Mouse (Mus musculus) stomach, embryonic 16.5 days (tissue): ENCODE measurements around the gene Fndc5. TPM values are rescaled to one million over a fixed set of nuclear protein-coding genes. Genes with fewer than 3 reads are reported as not detected.
A peak's percentile ranks its signal among the peaks of the same experiment; 100 is the strongest.

ENCODE experiments used
- ATAC-seq: fragments of 200-750 bp; cut with Nextera tagmentation; 2 replicates; pipeline ENCODE4 v1.8.0; 2017; ENCODE audit warnings: moderate number of reproducible peaks, moderate TSS enrichment; ENCODE audit not compliant: insufficient read depth, low FRiP score
- H3K27ac ChIP-seq: fragments of 300-500 bp; sonication (generic); 2 replicates; pipeline ENCODE4 v1.5.1; 2014; ENCODE audit warnings: low read length
- H3K27me3 ChIP-seq: fragments of 300-500 bp; sonication (generic); 2 replicates; pipeline ENCODE4 v1.6.1; 2014; ENCODE audit warnings: low read length, control low read depth, mixed read lengths; ENCODE audit not compliant: control insufficient read depth, insufficient read depth
- H3K36me3 ChIP-seq: fragments of 300-500 bp; sonication (generic); 2 replicates; pipeline ENCODE4 v1.6.1; 2014; ENCODE audit warnings: low read length; ENCODE audit not compliant: control insufficient read depth, insufficient read depth
- H3K4me1 ChIP-seq: fragments of 300-500 bp; sonication (generic); 2 replicates; pipeline ENCODE4 v1.6.1; 2014; ENCODE audit warnings: low read length, control low read depth, mixed read lengths; ENCODE audit not compliant: control insufficient read depth, insufficient read depth
- H3K4me2 ChIP-seq: fragments of 300-500 bp; sonication (generic); 2 replicates; pipeline ENCODE4 v1.6.1; 2014; ENCODE audit warnings: low read depth, low read length, mixed read lengths
- H3K4me3 ChIP-seq: fragments of 300-500 bp; sonication (generic); replicated peaks from 2 replicates; pipeline ENCODE4 v1.5.1; 2014; ENCODE audit warnings: mild to moderate bottlenecking, low read length
- H3K9ac ChIP-seq: fragments of 300-500 bp; sonication (generic); 2 replicates; pipeline ENCODE4 v1.6.1; 2014; ENCODE audit warnings: low read length
- H3K9me3 ChIP-seq: fragments of 300-500 bp; sonication (generic); replicated peaks from 2 replicates; pipeline ENCODE4 v1.6.1; 2016; ENCODE audit warnings: low read length, control low read depth; ENCODE audit not compliant: control insufficient read depth
- WGBS: fragments of 180-500 bp; shearing (Covaris S2); extraction: QIAGEN DNeasy Blood & Tissue Kit; methylation state at CpG from one replicate; pipeline ENCODE4 v1.1.7; 2014; 5-methylcytosine and 5-hydroxymethylcytosine counted together
- polyA plus RNA-seq: library from polyadenylated mRNA; unstranded; fragments of >200 nt; fragmentation: Nextera tagmentation; extraction: Ambion mirVana; gene quantifications from 2 replicates; pipeline ENCODE4 v1.2.1, GENCODE M21; 2015

Fndc5 gene
- polyA plus RNA-seq, 1 experiment from 2014 or later: 2.6 TPM

GRCm38 (mm10) chr4:129120520-129121445 lies 16.0 kb upstream of the Fndc5 start:
- H3K27ac ChIP-seq: no peak overlapping the region
- H3K36me3 ChIP-seq: no peaks in the 10 kb centered on the region
- no peaks in the 10 kb centered on the region for H3K9me3 ChIP-seq
- peak overlapping the region; percentile 90 for H3K4me2 ChIP-seq
- peak; percentile 72; the same call in 1 of the 2 replicates for ATAC-seq
- peak overlapping the region; percentile 29; the same call in 1 of the 2 replicates for H3K9ac ChIP-seq
- 1% methylated on average over 56 of the region's 59 CpGs for WGBS
- H3K27me3 ChIP-seq: peaks cover 23% of the 10 kb centered on the region
- peaks cover 13% of the 10 kb centered on the region for H3K4me1 ChIP-seq
- H3K4me3 ChIP-seq: peak overlapping the region; percentile 47

- no peak within 1 kb of the TSS for H3K27ac ChIP-seq
- H3K4me3 ChIP-seq: peak within 1 kb of the TSS; percentile 47
- 2% methylated on average over 17 of the region's 17 CpGs for WGBS
- peak within 1 kb of the TSS; percentile 90 for H3K4me2 ChIP-seq
- peaks cover 23% of the 10 kb centered on the region for H3K27me3 ChIP-seq
- no peaks in the 10 kb centered on the region for H3K36me3 ChIP-seq
- H3K9me3 ChIP-seq: no peaks in the 10 kb centered on the region
- peaks cover 17% of the 10 kb centered on the region for H3K4me1 ChIP-seq
- peak within 1 kb of the TSS; percentile 29; the same call in 1 of the 2 replicates for H3K9ac ChIP-seq
- no peak for ATAC-seq
Observed at GRCm38 (mm10) chr4:129121569-129122086, 15.2 kb upstream of the Fndc5 start, which contains the start of gene Hpca. TSS of gene Hpca (minus strand) at chr4:129122036.

- Histone ChIP-seq H3K4me3 (no peak overlapping the region), H3K4me1 (peaks cover 17% of the 10 kb centered on the region), H3K27ac (no peak overlapping the region), H3K9me3 (no peaks in the 10 kb centered on the region), H3K36me3 (no peaks in the 10 kb centered on the region), H3K9ac (no peak overlapping the region), H3K4me2 (no peak overlapping the region), H3K27me3 (peaks cover 23% of the 10 kb centered on the region)
- 21% methylated on average over 9 of the region's 9 CpGs for WGBS
- no peak for ATAC-seq
Observed at GRCm38 (mm10) chr4:129122107-129122506, 14.7 kb upstream of the Fndc5 start.

- Histone ChIP-seq H3K36me3 (no peaks in the 10 kb centered on the region), H3K27me3 (peaks cover 23% of the 10 kb centered on the region), H3K4me2 (no peak overlapping the region), H3K27ac (no peak overlapping the region), H3K9ac (no peak overlapping the region), H3K4me1 (peaks cover 17% of the 10 kb centered on the region), H3K9me3 (no peaks in the 10 kb centered on the region), H3K4me3 (no peak overlapping the region)
- 15% methylated on average over 8 of the region's 8 CpGs for WGBS
- ATAC-seq: no peak
Observed at GRCm38 (mm10) chr4:129122719-129123118, 14.1 kb upstream of the Fndc5 start.

GRCm38 (mm10) chr4:129124652-129125146 lies 12.1 kb upstream of the Fndc5 start:
- WGBS: 6% methylated on average over 13 of the region's 13 CpGs
- Histone ChIP-seq H3K4me3 (no peak overlapping the region), H3K4me2 (no peak overlapping the region; the same call in 1 of the 2 replicates)

GRCm38 (mm10) chr4:129125736-129126451 lies 10.9 kb upstream of the Fndc5 start:
- Histone ChIP-seq H3K4me2 (peak overlapping the region; percentile 42), H3K27me3 (peaks cover 14% of the 10 kb centered on the region), H3K9me3 (no peaks in the 10 kb centered on the region), H3K4me1 (peaks cover 25% of the 10 kb centered on the region), H3K9ac (no peak overlapping the region), H3K4me3 (0 out of 2 replicates have a peak overlapping the region, but pooled peaks have one; percentile 10), H3K27ac (no peak overlapping the region), H3K36me3 (no peaks in the 10 kb centered on the region)
- WGBS: 10% methylated on average over 19 of the region's 19 CpGs
- 0 out of 2 replicates have a peak, but pooled peaks have one; percentile 5 for ATAC-seq

More at GRCm38 (mm10) chr4:129124652-129125146, 12.1 kb upstream of the Fndc5 start:
- ATAC-seq: no peak
- H3K27me3 ChIP-seq: peaks cover 20% of the 10 kb centered on the region
- no peaks in the 10 kb centered on the region for H3K36me3 ChIP-seq
- H3K9ac ChIP-seq: no peak overlapping the region
- H3K4me1 ChIP-seq: peaks cover 17% of the 10 kb centered on the region
- no peak overlapping the region for H3K27ac ChIP-seq
- no peaks in the 10 kb centered on the region for H3K9me3 ChIP-seq

- Histone ChIP-seq H3K9me3 (no peaks in the 10 kb centered on the region), H3K4me3 (no peak overlapping the region), H3K4me2 (no peak overlapping the region), H3K4me1 (peaks cover 20% of the 10 kb centered on the region), H3K27me3 (0 out of 2 replicates have a peak, but pooled peaks cover 4% of the 10 kb centered on the region), H3K36me3 (no peaks in the 10 kb centered on the region), H3K27ac (no peak overlapping the region), H3K9ac (no peak overlapping the region)
- no peak for ATAC-seq
- WGBS: 55% methylated on average over 13 of the region's 13 CpGs
Observed at GRCm38 (mm10) chr4:129128582-129129338, 8.0 kb upstream of the Fndc5 start.

GRCm38 (mm10) chr4:129129387-129129786 lies 7.4 kb upstream of the Fndc5 start:
- no peak for ATAC-seq
- Histone ChIP-seq H3K4me3 (no peak overlapping the region), H3K4me2 (no peak overlapping the region), H3K4me1 (peaks cover 20% of the 10 kb centered on the region), H3K27ac (no peak overlapping the region), H3K27me3 (0 out of 2 replicates have a peak, but pooled peaks cover 4% of the 10 kb centered on the region), H3K9ac (no peak overlapping the region), H3K36me3 (no peaks in the 10 kb centered on the region), H3K9me3 (no peaks in the 10 kb centered on the region)
- WGBS: 33% methylated on average over 9 of the region's 9 CpGs
